Mouse (Mus musculus): Measurements from ENCODE around the gene Ablim1. TPM values are rescaled to one million over a fixed set of nuclear protein-coding genes. Genes with fewer than 3 reads are reported as not detected.
A peak's percentile ranks its signal among the peaks of the same experiment; 100 is the strongest.

The Ablim1 gene
- total RNA-seq, 2 experiments from 2014 or later, result 384 to 401 TPM

- DNase-seq, result no peak
These were observed 190.6 kb downstream of the Ablim1 start for GRCm38 (mm10) chr19:57124138-57124519.

- peak; percentile 70 to 87 for DNase-seq
These were observed 191.1 kb downstream of the Ablim1 start for GRCm38 (mm10) chr19:57123503-57124137.

GRCm38 (mm10) chr19:57122261-57122660, 192.5 kb downstream of the Ablim1 start:
- no peak for DNase-seq

- no peak for DNase-seq
These were observed 193.7 kb downstream of the Ablim1 start for GRCm38 (mm10) chr19:57121036-57121435.

DNA sequence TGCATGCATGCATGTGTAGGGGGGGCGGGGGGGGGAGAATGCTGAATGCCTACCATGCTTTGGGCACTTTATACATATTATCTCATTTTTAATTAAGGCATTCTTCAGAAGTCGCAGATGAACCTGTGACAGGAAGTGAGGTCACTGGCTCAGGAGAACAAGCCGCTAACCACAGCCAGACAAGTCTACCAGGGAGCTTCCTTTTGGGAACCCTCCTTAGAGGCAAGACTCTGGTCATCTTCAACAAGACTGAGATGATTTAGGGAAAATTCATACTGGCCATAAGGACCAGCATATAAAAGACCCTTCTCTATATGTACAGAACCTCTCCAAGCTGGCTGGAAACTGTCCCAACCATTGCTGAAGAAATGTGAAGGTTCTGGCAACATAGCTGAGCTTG, 195.1 kb downstream of the Ablim1 start:
- no peak for DNase-seq

DNA sequence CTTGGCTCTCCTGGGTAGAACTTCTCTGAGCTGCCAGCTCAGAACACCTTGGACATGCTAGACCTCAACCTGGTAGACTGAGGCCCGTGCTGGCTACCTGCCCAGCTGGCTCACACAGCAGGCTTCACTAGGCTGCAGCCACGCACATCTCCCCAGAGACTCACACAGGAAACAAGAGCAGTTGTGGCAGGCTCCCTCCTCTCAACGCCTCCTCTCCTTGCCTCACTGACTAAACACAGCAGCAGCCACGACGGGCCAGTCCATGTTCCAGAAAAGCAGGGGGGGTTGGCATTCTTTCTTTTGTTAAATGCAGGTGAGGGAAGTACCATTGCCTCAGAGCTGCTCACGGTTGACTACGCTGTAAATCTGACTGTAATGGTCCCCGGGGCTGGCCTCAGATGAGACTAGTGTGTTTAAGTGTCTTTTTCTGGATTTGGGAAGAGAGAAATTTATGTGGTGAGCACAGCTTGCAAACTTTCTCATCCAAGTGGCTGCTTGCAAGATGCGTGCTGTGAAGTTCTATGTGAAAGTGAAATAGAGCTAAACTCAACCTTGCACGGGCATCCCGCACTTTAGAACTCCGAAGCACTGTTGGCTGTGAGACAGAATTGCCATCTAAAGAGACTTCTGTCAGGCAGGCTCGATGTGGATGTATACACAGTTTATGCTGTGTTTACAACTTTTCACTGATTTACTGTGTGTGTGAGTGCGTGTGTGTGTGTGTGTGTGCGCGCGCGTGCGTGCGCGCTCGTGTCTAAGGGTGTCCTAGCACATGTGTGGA, 195.7 kb downstream of the Ablim1 start:
- DNase-seq, result peak; percentile 75 to 87

- no peak for DNase-seq
These were observed 197.0 kb downstream of the Ablim1 start for GRCm38 (mm10) chr19:57117751-57118150.

GRCm38 (mm10) chr19:57116871-57117501, 197.7 kb downstream of the Ablim1 start:
- no peak for DNase-seq

GRCm38 (mm10) chr19:57115670-57116069, 199.0 kb downstream of the Ablim1 start:
- DNase-seq, result no peak

GRCm38 (mm10) chr19:57114951-57115350, 199.8 kb downstream of the Ablim1 start:
- no peak for DNase-seq

DNA sequence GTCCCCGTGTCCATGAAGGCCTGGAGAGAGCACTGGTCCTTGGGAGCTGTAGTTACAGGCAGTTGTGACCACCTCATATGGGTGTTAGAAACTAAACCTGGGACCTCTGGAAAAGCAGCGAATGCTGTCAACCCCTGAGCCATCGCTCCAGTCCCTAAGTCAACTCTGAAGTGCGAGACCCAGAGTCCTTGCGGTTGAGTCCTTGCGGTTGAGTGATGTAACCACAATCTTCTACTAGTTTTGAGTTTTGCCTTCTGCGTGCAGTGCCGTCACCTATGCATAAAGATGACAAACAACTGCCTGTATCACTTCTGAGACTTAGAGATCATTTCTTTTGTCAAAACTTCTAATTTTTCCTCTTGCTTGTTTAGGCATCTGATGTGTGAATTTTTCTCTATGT, 200.7 kb downstream of the Ablim1 start:
- no peak for DNase-seq

DNA sequence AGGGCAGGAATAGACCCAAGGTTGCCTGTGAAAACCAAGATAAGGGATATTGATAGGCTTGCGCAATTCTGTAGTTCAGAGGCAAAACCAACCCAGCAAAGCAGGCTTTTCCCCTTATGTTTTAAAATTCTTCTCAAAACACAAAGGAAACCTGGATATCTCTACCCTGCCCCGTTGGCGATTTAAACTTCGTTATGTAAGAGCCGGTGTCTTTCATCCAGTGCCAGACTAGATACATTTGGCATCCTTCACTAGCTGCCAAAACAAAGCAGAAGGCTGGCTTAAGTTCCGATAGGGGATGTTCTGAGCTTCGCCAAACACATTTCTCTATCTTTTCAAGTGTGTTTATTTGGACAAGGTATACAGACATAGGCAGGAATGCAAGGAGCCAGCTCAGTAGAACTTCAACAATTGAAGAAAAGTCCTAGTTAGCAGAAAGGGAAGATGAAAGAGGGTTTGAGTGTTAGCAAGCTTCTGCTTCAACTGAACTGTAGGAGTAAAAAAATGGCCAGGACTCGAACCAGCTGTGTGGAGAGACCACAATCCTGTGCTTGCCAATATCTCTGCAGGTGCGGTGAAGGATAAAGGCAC, 201.8 kb downstream of the Ablim1 start:
- DNase-seq, result peak; percentile 63 to 65

GRCm38 (mm10) chr19:57112231-57112815, 202.4 kb downstream of the Ablim1 start:
- no peak for DNase-seq

DNA sequence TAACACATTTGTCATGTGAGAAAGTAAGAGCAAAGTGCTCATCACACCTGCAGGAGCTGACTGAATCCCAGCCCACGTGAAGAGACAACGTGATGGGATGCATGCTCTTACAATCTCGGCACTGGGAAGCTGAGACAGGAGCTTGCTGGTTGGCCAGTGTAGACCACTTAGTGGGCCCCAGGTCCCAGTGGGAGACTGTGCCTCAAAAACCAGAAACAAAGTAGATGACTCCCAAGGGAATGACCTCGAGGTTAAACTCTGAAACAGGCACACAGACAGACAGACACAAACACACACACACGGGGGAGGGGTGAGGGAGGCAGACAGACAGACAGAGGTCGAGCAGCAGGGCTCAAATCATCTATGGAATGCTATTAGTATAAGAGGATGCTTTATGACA, 203.4 kb downstream of the Ablim1 start:
- no peak for DNase-seq

GRCm38 (mm10) chr19:57109620-57110019, 205.1 kb downstream of the Ablim1 start:
- DNase-seq, result peak; percentile 74 to 76

DNA sequence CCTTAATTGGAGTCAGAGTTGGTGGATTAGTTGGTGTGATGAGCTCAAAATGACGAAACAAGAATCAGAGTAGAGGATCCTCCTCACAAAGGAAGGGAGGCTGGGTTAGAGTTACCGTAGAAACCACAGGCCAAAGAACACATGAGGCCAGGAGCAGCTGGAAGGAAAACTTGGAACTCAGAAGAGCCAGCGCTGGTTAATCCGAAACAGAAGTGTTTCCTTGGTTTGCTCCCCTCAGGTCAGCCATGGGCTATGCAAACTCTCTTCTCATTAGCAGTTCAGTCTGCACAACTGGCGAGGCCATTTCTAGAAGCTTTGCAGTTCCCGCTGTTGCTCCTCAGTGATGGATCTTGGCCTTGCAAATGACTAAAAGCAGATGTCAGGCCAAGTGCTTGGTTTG, 208.2 kb downstream of the Ablim1 start:
- DNase-seq, result peak; percentile 45 to 53

DNA sequence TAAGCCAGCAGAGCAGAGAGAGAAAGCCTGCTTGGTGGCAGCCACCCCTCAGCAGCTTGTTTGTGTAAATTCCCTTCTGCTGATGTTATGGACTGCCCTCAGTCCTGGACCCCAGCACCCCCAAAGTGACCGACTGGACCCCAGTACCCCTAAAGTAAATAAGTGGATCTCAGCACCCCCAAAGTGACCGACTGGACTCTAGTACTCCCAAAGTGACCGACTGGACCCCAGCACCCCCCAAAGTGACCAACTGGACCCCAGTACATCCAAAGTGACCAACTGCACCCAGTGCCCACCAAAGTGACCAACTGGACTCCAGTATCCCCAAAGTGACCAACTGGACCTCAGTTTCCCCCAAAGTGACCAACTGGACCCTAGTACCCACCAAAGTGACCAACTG, 208.7 kb downstream of the Ablim1 start:
- no peak for DNase-seq

DNA sequence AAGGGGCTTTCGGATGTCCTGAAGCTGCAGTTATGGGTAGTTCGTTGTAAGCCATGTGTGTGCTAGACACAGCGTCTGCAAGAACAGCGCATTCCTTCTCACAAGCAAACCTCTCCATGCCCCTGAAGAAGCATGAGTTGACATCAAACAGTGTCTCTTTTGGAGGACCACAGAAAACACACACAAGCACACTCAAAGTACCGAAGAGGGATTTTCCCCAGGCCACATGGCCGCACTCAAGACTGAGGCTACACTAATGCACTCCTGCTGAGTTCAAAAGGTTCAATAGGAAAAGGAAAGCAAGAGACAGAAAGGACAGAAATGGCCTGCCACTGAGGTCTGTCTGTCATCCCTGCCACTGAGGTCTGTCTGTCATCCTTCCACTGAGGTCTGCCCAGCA, 209.6 kb downstream of the Ablim1 start:
- DNase-seq, result no peak

GRCm38 (mm10) chr19:57104171-57104748, 210.5 kb downstream of the Ablim1 start:
- peak in 1 of 2 experiments; percentile 44 for DNase-seq

- peak in 1 of 2 experiments; percentile 31 for DNase-seq
These were observed 211.3 kb downstream of the Ablim1 start for GRCm38 (mm10) chr19:57103360-57103958.

GRCm38 (mm10) chr19:57101986-57102385, 212.7 kb downstream of the Ablim1 start:
- peak; percentile 31 to 56 for DNase-seq

All from heart, adult 18-20 months (tissue).